Mouse (Mus musculus) liver, adult 2 months (tissue): Measurements from ENCODE around the gene Ttn.

Experiments used
- CTCF ChIP-seq: fragments of 200-500 bp; IDR thresholded peaks from 2 replicates; pipeline ENCODE4 v1.5.1; 2011; ENCODE audit warnings: low read depth, low read length, control low read depth
- POLR2A ChIP-seq: fragments of 200-500 bp; IDR thresholded peaks from 2 replicates; pipeline ENCODE4 v1.6.1; 2011; ENCODE audit warnings: low read length, control low read depth; ENCODE audit not compliant: insufficient read depth; ENCODE audit errors: extremely low read depth

DNA sequence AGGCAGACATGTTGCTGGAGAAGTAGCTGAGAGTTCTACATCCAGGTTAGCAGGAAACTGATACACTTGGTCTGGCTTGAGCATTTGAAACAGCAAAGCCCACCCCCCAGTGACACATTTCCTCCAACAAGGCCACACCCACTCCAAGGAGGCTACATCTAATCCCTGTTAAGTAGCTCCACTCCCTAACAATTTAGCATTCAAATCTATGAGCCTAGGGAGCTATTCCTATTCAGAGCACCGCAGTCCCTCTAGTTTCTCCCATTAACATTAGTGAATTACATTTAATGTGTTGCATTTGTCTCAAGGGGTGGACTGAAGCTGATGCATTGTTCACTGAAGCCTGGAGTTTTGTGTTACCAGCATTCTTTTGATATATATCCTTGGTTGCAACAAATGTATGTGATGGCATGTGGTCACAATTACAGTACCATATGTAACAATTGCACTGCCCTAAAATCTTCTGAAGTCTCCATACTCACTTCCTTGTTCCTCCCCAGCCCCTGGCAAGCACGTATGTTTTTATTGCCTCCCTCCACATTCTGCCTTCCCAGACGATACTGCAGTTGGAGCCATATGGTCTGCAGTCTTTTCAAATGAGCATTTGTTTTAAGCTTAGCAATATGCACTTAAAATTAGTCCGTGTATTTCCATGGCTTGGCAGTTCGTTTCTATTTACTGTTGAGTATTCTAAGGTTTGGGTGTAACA, 10.3 kb upstream of the Ttn start:
- TF ChIP-seq CTCF (no peak), POLR2A (no peak)
